Mouse (Mus musculus) lung, adult 2 months (tissue): ENCODE measurements around the gene Cped1.

Experiments
- CTCF ChIP-seq: fragments of 200-500 bp; IDR thresholded peaks from 2 replicates; pipeline ENCODE4 v1.5.1; 2011; ENCODE audit warnings: mild to moderate bottlenecking, low read length, control low read depth; ENCODE audit not compliant: insufficient read depth
- POLR2A ChIP-seq: fragments of 200-500 bp; IDR thresholded peaks from 2 replicates; pipeline ENCODE4 v1.6.1; 2011; ENCODE audit warnings: low read depth, mild to moderate bottlenecking, control low read depth, low read length, borderline replicate concordance; ENCODE audit errors: extremely low read depth

DNA sequence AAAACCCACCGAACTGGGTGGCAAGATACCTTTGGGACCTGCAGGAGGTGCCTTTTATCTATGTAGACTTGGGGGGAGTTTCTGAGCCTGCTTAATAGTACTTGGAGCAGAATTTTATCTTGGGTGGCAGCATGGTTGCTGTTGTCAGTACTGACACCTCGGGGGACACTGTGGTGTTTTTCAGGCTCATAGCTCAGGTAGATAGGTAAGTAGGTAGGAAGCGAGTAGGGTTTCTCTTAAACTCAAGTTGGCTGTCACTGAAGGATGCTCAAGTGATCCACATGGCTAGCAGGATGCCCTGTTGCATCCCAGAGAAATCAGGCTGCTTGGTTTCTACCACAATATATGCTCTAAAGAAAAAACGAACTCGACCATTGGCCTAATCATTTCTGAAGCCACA lies 2.6 kb downstream of the Cped1 start:
- no peak for TF ChIP-seq CTCF
- TF ChIP-seq POLR2A: no peak
